Mouse (Mus musculus): ENCODE data around the gene Ppp1r37.

Ppp1r37 gene

GRCm38 (mm10) chr7:19569647-19570046, 6.8 kb upstream of the Ppp1r37 start:
- no peak for DNase-seq

- DNase-seq = no peak
Observed at GRCm38 (mm10) chr7:19567426-19567825, 4.5 kb upstream of the Ppp1r37 start.

- DNase-seq = no peak
Observed at GRCm38 (mm10) chr7:19565803-19566202, 2.9 kb upstream of the Ppp1r37 start.

- no peak for DNase-seq
Observed at GRCm38 (mm10) chr7:19564455-19564854, 1.6 kb upstream of the Ppp1r37 start.

- DNase-seq = no peak
Observed at GRCm38 (mm10) chr7:19563884-19564283, 1.0 kb upstream of the Ppp1r37 start.

- peak; percentile 86 to 89 for DNase-seq
Observed at GRCm38 (mm10) chr7:19561765-19562642, 872 bp downstream of the Ppp1r37 start.

- no peak for DNase-seq
Observed at GRCm38 (mm10) chr7:19561431-19561764, 1.5 kb downstream of the Ppp1r37 start.

GRCm38 (mm10) chr7:19560491-19561260, 2.2 kb downstream of the Ppp1r37 start:
- peak in 1 of 2 experiments; percentile 47 for DNase-seq

- DNase-seq = no peak
Observed at GRCm38 (mm10) chr7:19558965-19559364, 3.9 kb downstream of the Ppp1r37 start.

GRCm38 (mm10) chr7:19557982-19558900, 4.6 kb downstream of the Ppp1r37 start:
- peak in 1 of 2 experiments; percentile 36 for DNase-seq

GRCm38 (mm10) chr7:19557086-19557485, 5.8 kb downstream of the Ppp1r37 start:
- DNase-seq = peak in 1 of 2 experiments; percentile 46

GRCm38 (mm10) chr7:19554168-19554567, 8.7 kb downstream of the Ppp1r37 start:
- DNase-seq = no peak

GRCm38 (mm10) chr7:19552443-19552842, 10.4 kb downstream of the Ppp1r37 start:
- no peak for DNase-seq

GRCm38 (mm10) chr7:19551634-19552033, 11.2 kb downstream of the Ppp1r37 start:
- no peak for DNase-seq

- DNase-seq = peak; percentile 52 to 76
Observed at GRCm38 (mm10) chr7:19549394-19549793, 13.5 kb downstream of the Ppp1r37 start.

- peak in 1 of 2 experiments; percentile 59 for DNase-seq
Observed at GRCm38 (mm10) chr7:19547344-19547969, 15.4 kb downstream of the Ppp1r37 start.

GRCm38 (mm10) chr7:19546007-19546406, 16.9 kb downstream of the Ppp1r37 start:
- DNase-seq = peak in 1 of 2 experiments; percentile 40

GRCm38 (mm10) chr7:19543584-19543983, 19.3 kb downstream of the Ppp1r37 start:
- no peak for DNase-seq

- peak in 1 of 2 experiments; percentile 43 for DNase-seq
Observed at GRCm38 (mm10) chr7:19542155-19542691, 20.7 kb downstream of the Ppp1r37 start.

GRCm38 (mm10) chr7:19541681-19542154, 21.2 kb downstream of the Ppp1r37 start:
- DNase-seq = no peak

GRCm38 (mm10) chr7:19540771-19541566, 21.9 kb downstream of the Ppp1r37 start:
- peak; percentile 73 to 81 for DNase-seq

Data from lung, adult 18-20 months (tissue).